Mouse (Mus musculus) CH12.LX (cell line): ENCODE data around the gene Mbtps1. TPM values are rescaled to one million over a fixed set of nuclear protein-coding genes. Genes with fewer than 3 reads are reported as not detected.

Source experiments
- DNase-seq: peaks from one replicate; pipeline ENCODE4 v3.0.0-alpha.2; 2013; ENCODE audit errors: extremely low read depth
- H3K27ac ChIP-seq: 2 replicates; pipeline ENCODE4 v1.5.1; 2012; ENCODE audit warnings: low read depth, mild to moderate bottlenecking, control low read depth, moderate library complexity; ENCODE audit not compliant: insufficient read depth
- H3K27me3 ChIP-seq: replicated peaks from 2 replicates; pipeline ENCODE3; 2012; ENCODE audit warnings: inconsistent platforms
- H3K36me3 ChIP-seq, 2 experiments: replicated peaks in 1 of 2; 2 replicates each; pipeline versions ENCODE3 to v1.6.1; 2012; ENCODE audit warnings: inconsistent platforms in 1 of 2, low read length in 1 of 2, mild to moderate bottlenecking in 1 of 2, mixed read lengths in 1 of 2, moderate library complexity in 1 of 2; ENCODE audit not compliant: control insufficient read depth in 1 of 2, insufficient read depth in 1 of 2
- H3K4me1 ChIP-seq, 2 experiments: 2 replicates each; pipeline ENCODE4 v1.6.1; 2012; ENCODE audit warnings: inconsistent platforms in 1 of 2, moderate library complexity in 1 of 2; ENCODE audit not compliant: insufficient read depth in 2 of 2, control insufficient read depth in 1 of 2
- H3K4me2 ChIP-seq: 2 replicates; pipeline ENCODE4 v1.6.1; 2012; ENCODE audit warnings: low read depth, mild to moderate bottlenecking, control low read depth; ENCODE audit not compliant: poor library complexity, insufficient read depth, severe bottlenecking
- H3K4me3 ChIP-seq, 3 experiments: fragments of 150-350 bp in 1 of 3; sonication (generic) in 1 of 3; replicated peaks in 1 of 3; 2 replicates each; pipeline versions ENCODE3 to v1.5.1; 2011 to 2012; ENCODE audit warnings: low read depth in 2 of 3, low read length in 2 of 3, mild to moderate bottlenecking in 2 of 3, moderate library complexity in 2 of 3, control low read depth in 1 of 3, improper control_type of control experiment in 1 of 3, inconsistent platforms in 1 of 3, mixed read lengths in 1 of 3; ENCODE audit not compliant: poor library complexity in 1 of 3
- H3K79me2 ChIP-seq: replicated peaks from 2 replicates; pipeline ENCODE4 v1.6.1; 2012; ENCODE audit warnings: mild to moderate bottlenecking, moderate library complexity; ENCODE audit not compliant: control insufficient read depth, poor library complexity, insufficient read depth, severe bottlenecking; ENCODE audit errors: extremely low read depth
- H3K9ac ChIP-seq: 2 replicates; pipeline ENCODE4 v1.6.1; 2012; ENCODE audit warnings: low read depth, mild to moderate bottlenecking, control low read depth, moderate library complexity; ENCODE audit not compliant: insufficient read depth
- H3K9me3 ChIP-seq: replicated peaks from 2 replicates; pipeline ENCODE3; 2012; ENCODE audit warnings: low read length, inconsistent platforms, mixed read lengths
- BHLHE40 ChIP-seq: IDR thresholded peaks from 2 replicates; pipeline ENCODE4 v1.6.1; 2011; ENCODE audit warnings: mild to moderate bottlenecking, low read depth, low read length, improper control_type of control experiment
- CHD1 ChIP-seq: IDR thresholded peaks from 2 replicates; pipeline ENCODE4 v1.6.1; 2012; ENCODE audit warnings: low read depth, low read length, improper control_type of control experiment, inconsistent platforms
- E2F4 ChIP-seq: IDR thresholded peaks from 2 replicates; pipeline ENCODE4 v1.6.1; 2011; ENCODE audit warnings: low read depth, low read length, improper control_type of control experiment; ENCODE audit not compliant: insufficient replicate concordance
- HCFC1 ChIP-seq: IDR thresholded peaks from 2 replicates; pipeline ENCODE4 v1.6.1; 2012; ENCODE audit warnings: low read depth, mild to moderate bottlenecking, inconsistent platforms, low read length, improper control_type of control experiment
- IRF4 ChIP-seq: IDR thresholded peaks from 2 replicates; pipeline ENCODE4 v1.6.1; 2014; ENCODE audit warnings: low read depth, mild to moderate bottlenecking, inconsistent platforms, low read length, improper control_type of control experiment
- KAT2A ChIP-seq: IDR thresholded peaks from 2 replicates; pipeline ENCODE4 v1.6.1; 2012; ENCODE audit warnings: low read length, improper control_type of control experiment, inconsistent platforms; ENCODE audit not compliant: insufficient replicate concordance
- MAFK ChIP-seq: IDR thresholded peaks from 2 replicates; pipeline ENCODE4 v1.6.1; 2011; ENCODE audit warnings: low read length, improper control_type of control experiment; ENCODE audit not compliant: insufficient replicate concordance
- MAX ChIP-seq: IDR thresholded peaks from 2 replicates; pipeline ENCODE4 v1.6.1; 2011; ENCODE audit warnings: low read length, improper control_type of control experiment
- MEF2A ChIP-seq: IDR thresholded peaks from 2 replicates; pipeline ENCODE4 v1.6.1; 2014; ENCODE audit warnings: low read depth, mild to moderate bottlenecking, inconsistent platforms, low read length, improper control_type of control experiment, borderline replicate concordance
- NRF1 ChIP-seq: IDR thresholded peaks from 2 replicates; pipeline ENCODE4 v1.6.1; 2014; ENCODE audit warnings: low read depth, mild to moderate bottlenecking, inconsistent platforms, low read length, improper control_type of control experiment, moderate library complexity
- PAX5 ChIP-seq: IDR thresholded peaks from 2 replicates; pipeline ENCODE4 v1.6.1; 2012; ENCODE audit warnings: low read length, inconsistent platforms, mixed read lengths
- POLR2A ChIP-seq: IDR thresholded peaks from 2 replicates; pipeline ENCODE4 v1.6.1; 2011; ENCODE audit warnings: low read depth, mild to moderate bottlenecking, improper control_type of control experiment, low read length
- POLR2AphosphoS2 ChIP-seq: IDR thresholded peaks from 2 replicates; pipeline ENCODE4 v1.6.1; 2011; ENCODE audit warnings: low read depth, low read length, improper control_type of control experiment
- RCOR1 ChIP-seq: conservative IDR thresholded peaks from 2 replicates; pipeline ENCODE4 v1.6.1; 2012; ENCODE audit warnings: low read depth, mild to moderate bottlenecking, inconsistent platforms, low read length, improper control_type of control experiment
- TBP ChIP-seq: conservative IDR thresholded peaks from 2 replicates; pipeline ENCODE4 v1.6.1; 2011; ENCODE audit warnings: low read depth, low read length, improper control_type of control experiment
- TCF12 ChIP-seq: IDR thresholded peaks from 2 replicates; pipeline ENCODE4 v1.6.1; 2014; ENCODE audit warnings: low read depth, mild to moderate bottlenecking, inconsistent platforms, low read length, improper control_type of control experiment
- UBTF ChIP-seq: IDR thresholded peaks from 2 replicates; pipeline ENCODE4 v1.6.1; 2012; ENCODE audit warnings: low read depth, mild to moderate bottlenecking, inconsistent platforms, low read length, improper control_type of control experiment, moderate library complexity
- USF1 ChIP-seq: IDR thresholded peaks from 2 replicates; pipeline ENCODE4 v1.6.1; 2014; ENCODE audit warnings: low read depth, mild to moderate bottlenecking, inconsistent platforms, low read length, improper control_type of control experiment
- USF2 ChIP-seq: conservative IDR thresholded peaks from 2 replicates; pipeline ENCODE4 v1.6.1; 2011; ENCODE audit warnings: low read depth, low read length, improper control_type of control experiment
- ZC3H11A ChIP-seq: IDR thresholded peaks from 2 replicates; pipeline ENCODE4 v1.6.1; 2012; ENCODE audit warnings: low read depth, mild to moderate bottlenecking, inconsistent platforms, low read length, improper control_type of control experiment
- ZKSCAN1 ChIP-seq: IDR thresholded peaks from 2 replicates; pipeline ENCODE4 v1.6.1; 2012; ENCODE audit warnings: low read depth, inconsistent platforms, low read length, improper control_type of control experiment, borderline replicate concordance
- ZMIZ1 ChIP-seq: IDR thresholded peaks from 2 replicates; pipeline ENCODE4 v1.6.1; 2012; ENCODE audit warnings: low read depth, mild to moderate bottlenecking, inconsistent platforms, low read length, improper control_type of control experiment
- ZNF384 ChIP-seq: IDR thresholded peaks from 2 replicates; pipeline ENCODE4 v1.6.1; 2012; ENCODE audit warnings: low read depth, low read length, improper control_type of control experiment, inconsistent platforms
- dilution Hi-C: fragments of 300-500 bp; cut with MboI; formaldehyde crosslinking; loops from 2 replicates; pipeline ENCODE4 v1.14.3; 2020; ENCODE audit warnings: low sequenced_read_pairs; ENCODE audit not compliant: extremely low pct_unique_long_range_greater_than_20kb, extremely low pct_ligation_motif_present
- in situ Hi-C: fragments of 300-500 bp; cut with MboI; formaldehyde crosslinking; loops from 3 replicates; pipeline ENCODE4 v1.14.3; 2019; ENCODE audit warnings: low sequenced_read_pairs, low pct_ligation_motif_present, low pct_unique_long_range_greater_than_20kb, mixed read lengths
- polyA plus RNA-seq: library from polyadenylated mRNA; unstranded; fragments of >175 nt; gene quantifications from 2 replicates; pipeline ENCODE4 v1.2.1, GENCODE M21; 2012; ENCODE audit warnings: low read depth; ENCODE audit not compliant: insufficient read length
- total RNA-seq, 2 experiments: library from RNA; depleted of rRNA; stranded (reverse); fragments of 300-350 nt in 1 of 2; fragments of >200 nt in 1 of 2; gene quantifications; 2 replicates each; pipeline ENCODE4 v1.2.3; 2012 to 2014

The Mbtps1 gene
- total and polyA plus RNA-seq, 3 experiments = 32.6 to 41.1 (median 40.7) TPM

DNA sequence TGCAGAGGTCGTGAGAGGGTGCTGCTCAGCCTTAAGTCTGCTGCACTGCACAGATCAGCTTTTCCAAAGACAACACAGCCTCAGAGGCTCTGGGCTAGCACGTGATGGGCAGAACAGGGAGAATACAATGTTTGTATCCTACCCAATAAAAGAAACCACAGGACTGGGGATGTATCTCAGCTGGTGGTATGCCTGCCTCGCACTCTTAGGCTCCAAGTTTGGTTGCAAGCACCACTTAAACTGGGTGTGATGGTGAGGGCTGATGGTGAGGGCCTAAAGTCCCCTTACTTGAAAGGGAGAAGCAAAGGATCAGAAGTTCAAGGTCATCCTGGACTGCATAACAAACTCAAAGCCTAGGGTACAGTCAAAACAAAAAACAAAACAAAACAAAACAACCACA is 13.9 kb downstream of the Mbtps1 start:
- Histone ChIP-seq H3K4me1 (peaks cover 15 to 24% of the 10 kb centered on the region in 2 experiments; a peak in 3 of 4 replicates), H3K36me3 (peaks cover 59 to 94% of the 10 kb centered on the region in 2 experiments), H3K4me2 (no peak overlapping the region), H3K27ac (no peak overlapping the region), H3K79me2 (peaks cover 33% of the 10 kb centered on the region), H3K9me3 (no peaks in the 10 kb centered on the region), H3K4me3 (no peak overlapping the region), H3K27me3 (no peaks in the 10 kb centered on the region), H3K9ac (no peak overlapping the region)
- DNase-seq = no peak
- in situ Hi-C loops (no loop called here), dilution Hi-C loops (no loop called here)
- TF ChIP-seq TBP (no peak), ZNF384 (no peak), NRF1 (no peak), MAX (no peak), ZMIZ1 (no peak), USF2 (no peak)

DNA sequence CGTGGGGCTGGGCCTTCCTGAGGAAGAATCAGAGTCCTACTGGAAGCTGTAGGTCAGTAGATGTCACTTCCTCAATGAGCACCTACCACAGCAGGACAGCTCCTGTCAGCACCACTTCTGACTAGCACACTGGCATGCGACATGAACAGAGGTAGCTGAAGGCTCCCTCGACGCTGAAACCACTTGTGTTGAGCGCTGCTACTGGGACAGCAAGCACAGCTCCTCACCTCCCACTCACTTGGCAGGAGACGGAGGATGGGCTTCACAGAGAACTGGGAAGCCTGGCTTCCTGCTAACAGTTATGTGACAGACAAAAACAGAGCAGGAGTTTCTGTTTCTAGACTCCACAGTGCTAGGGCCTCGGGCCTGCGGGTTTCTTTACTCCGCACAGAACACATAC is 26.6 kb downstream of the Mbtps1 start:
- no peak for TF ChIP-seq TCF12
- TF ChIP-seq ZC3H11A = no peak
- no peak for TF ChIP-seq HCFC1
- TF ChIP-seq BHLHE40 = no peak
- no peak for TF ChIP-seq CHD1
- TF ChIP-seq PAX5 = no peak
- no peak for TF ChIP-seq RCOR1
- TF ChIP-seq USF1 = no peak
- TF ChIP-seq POLR2AphosphoS2 = no peak
- TF ChIP-seq POLR2A = no peak
- no peak for TF ChIP-seq MEF2A
- no peak for TF ChIP-seq KAT2A
- no peak for TF ChIP-seq MAX
- TF ChIP-seq ZKSCAN1 = no peak
- TF ChIP-seq MAFK = no peak
- no peak for TF ChIP-seq UBTF
- TF ChIP-seq IRF4 = no peak
- no peak for TF ChIP-seq NRF1
- TF ChIP-seq E2F4 = no peak
- TF ChIP-seq, all 38 proteins: peak for 0
- H3K4me1 ChIP-seq = no peaks in the 10 kb centered on the region
- in situ Hi-C loops = no loop called here

More for the DNA sequence above, 26.6 kb downstream of the Mbtps1 start:
- H3K9ac ChIP-seq = no peak overlapping the region
- no peak overlapping the region for H3K4me2 ChIP-seq
- no peak overlapping the region for H3K4me3 ChIP-seq
- H3K79me2 ChIP-seq = no peaks in the 10 kb centered on the region
- no peak overlapping the region for H3K27ac ChIP-seq
- dilution Hi-C loops = no loop called here
- DNase-seq = no peak
- H3K9me3 ChIP-seq = no peaks in the 10 kb centered on the region
- H3K27me3 ChIP-seq = no peaks in the 10 kb centered on the region
- H3K36me3 ChIP-seq = peaks cover 83 to 98% of the 10 kb centered on the region in 2 experiments
